ENCODE assay signal across 13 mouse cellular contexts in the genomic region with DNA sequence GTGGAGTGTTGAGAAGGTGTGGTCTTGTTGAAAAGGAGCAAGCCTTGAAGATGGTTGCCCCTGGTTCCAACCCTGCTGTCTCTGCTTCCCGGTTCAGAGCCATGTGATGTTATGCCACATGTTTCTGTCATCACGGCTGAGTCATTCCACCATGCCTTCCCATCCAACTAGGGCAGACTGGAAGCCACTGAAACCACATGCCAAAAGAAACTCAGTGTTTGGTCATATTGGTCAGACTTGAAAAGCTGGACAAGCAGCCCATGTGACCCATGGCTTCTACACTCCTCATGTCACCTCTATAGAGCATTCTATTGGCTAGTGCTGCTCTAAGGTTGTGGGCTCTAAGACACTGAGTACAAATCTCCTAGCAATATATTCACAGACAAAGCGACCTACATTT.
"Had no signal": no experiment of that assay in that cellular context is flagged by ENCODE, and none has a peak within 500 bp of the region (broad histone marks: within the 10 kb centered on the region; RNA-seq: fewer than 3 reads in every experiment).

No protein-coding gene starts in this region.

- H3K36me3 ChIP-seq: limb, embryonic 15.5 days; midbrain, embryonic 15.5 days; neural tube, embryonic 13.5 days had no signal

- H3K4me3 ChIP-seq: layer of hippocampus, adult 2 months; left cerebral cortex, adult 2 months; limb, embryonic 15.5 days; midbrain, embryonic 15.5 days; neural tube, embryonic 13.5 days had no signal

- H3K9me3 ChIP-seq: limb, embryonic 15.5 days; midbrain, embryonic 15.5 days; neural tube, embryonic 13.5 days had no signal

- H3K27me3 ChIP-seq: limb, embryonic 15.5 days; midbrain, embryonic 15.5 days; neural tube, embryonic 13.5 days had no signal

- H3K4me1 ChIP-seq: midbrain, embryonic 15.5 days had no signal

- DNase-seq: kidney, postnatal 10 days; kidney, postnatal 4 days; lung, adult 18-20 months; retina, postnatal 1 day; right cerebral cortex, postnatal 4 days; spleen, adult 18-20 months; thymus, adult 18-20 months; thymus, postnatal 14 days had no signal

- ATAC-seq: midbrain, embryonic 15.5 days had no signal
